Mouse (Mus musculus) cerebellum, adult 9-10 months (tissue): ENCODE data around the gene Tmed8.
"Not testable (repeated sequence)": the region's sequence is repeated elsewhere in the genome, so short reads cannot be mapped to it uniquely, and the experiment has no call there.

ENCODE experiments used
- DNase-seq: peaks from one replicate; pipeline ENCODE4 v3.0.0; 2022

The Tmed8 gene

DNA sequence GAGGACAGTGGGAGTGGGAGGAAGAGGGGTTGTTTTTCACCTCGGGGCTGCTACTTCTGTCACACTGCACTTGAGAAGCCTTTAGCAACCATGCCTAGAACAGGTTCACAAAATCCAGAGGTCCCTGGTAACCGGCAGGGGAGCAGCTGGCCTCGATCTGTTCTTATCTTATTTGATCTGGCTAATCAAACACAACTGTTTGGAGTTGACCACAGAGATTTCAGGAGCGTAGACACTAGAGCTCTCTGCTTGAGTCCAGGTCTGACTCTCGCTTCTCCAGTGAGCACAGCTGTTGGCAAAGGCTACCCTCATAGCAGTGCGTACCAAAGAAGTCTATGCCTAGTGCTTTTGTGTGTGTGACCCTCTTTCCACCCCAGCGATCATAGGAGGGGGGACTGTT, 42.2 kb downstream of the Tmed8 start:
- no peak for DNase-seq

DNA sequence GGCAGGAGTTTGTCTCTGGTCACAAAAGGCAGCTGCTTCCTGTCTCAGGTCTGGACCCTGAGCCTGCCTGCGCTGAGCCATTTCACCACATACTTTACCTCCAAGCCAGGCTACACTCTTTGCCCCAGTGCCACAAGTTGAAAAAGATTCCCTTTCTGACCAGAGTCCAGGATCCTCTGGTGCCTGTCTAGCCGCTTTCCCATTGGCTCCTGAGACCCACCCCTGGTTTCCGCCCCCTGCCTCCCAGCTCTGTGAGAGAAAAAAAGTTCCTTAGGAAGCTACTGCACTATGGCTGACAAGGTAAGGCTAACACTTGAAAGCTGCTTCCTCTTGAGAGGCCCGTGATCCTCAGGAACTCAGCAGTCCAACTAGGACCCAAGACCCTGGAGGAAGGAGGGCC, 42.9 kb downstream of the Tmed8 start:
- no peak for DNase-seq

DNA sequence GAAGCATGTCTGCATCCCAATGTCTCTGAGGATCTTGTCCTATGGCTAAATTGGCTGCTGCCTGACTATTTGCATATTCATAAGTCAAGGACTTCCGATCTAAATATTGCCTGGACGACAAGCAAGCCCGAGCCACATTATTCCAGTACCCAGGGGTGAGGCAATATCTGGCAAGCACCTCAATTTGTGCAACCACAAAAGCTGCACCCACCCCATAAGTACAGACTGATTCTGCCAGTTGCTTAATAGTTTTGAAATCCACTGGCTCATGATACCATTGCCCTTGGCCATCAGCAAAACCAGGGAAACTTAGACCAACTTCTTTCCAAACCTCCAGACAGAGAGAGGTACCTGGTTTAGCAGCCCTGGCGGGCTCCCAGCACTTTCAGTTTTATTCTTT, 45.8 kb downstream of the Tmed8 start:
- DNase-seq, result not testable (repeated sequence)

DNA sequence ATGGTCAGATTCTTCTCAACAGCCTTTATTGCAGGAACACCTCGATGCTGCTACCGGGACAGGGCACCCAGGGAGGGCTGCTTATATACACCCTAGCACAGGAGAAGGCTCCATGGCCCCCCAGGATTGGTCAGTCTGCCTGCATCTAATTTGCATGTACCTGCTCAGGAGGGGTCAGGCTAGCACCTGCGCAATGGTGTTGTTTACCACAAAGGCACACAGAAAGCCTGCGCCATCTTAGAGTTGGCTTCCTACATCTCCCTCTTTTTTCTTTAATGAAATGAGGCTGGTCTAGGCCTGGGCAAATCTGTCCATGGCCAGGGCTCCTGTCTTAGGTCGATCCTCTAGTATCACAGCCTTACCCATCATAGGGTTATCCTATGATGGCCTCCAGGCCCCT, 50.8 kb downstream of the Tmed8 start:
- DNase-seq, result peak; percentile 33

DNA sequence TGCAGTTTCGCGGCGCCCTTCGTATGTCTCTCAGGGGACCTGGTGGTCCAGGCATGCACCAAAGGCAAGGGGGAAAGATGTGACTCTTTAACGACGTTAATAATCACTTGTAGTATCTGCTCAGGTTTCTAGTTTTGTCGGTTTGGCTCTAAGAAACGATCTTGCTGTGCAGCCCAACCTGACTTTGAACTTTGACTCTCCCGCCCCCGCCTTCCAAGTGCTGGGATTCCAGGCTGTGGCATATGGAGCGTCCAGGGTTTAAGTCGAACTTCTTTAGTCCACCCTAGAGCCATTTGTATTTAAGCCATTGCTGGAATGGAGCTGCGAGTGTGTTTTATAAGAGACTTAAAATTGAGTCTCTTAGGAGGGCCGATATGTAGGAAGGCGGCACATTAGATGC, 52.1 kb downstream of the Tmed8 start:
- no peak for DNase-seq

DNA sequence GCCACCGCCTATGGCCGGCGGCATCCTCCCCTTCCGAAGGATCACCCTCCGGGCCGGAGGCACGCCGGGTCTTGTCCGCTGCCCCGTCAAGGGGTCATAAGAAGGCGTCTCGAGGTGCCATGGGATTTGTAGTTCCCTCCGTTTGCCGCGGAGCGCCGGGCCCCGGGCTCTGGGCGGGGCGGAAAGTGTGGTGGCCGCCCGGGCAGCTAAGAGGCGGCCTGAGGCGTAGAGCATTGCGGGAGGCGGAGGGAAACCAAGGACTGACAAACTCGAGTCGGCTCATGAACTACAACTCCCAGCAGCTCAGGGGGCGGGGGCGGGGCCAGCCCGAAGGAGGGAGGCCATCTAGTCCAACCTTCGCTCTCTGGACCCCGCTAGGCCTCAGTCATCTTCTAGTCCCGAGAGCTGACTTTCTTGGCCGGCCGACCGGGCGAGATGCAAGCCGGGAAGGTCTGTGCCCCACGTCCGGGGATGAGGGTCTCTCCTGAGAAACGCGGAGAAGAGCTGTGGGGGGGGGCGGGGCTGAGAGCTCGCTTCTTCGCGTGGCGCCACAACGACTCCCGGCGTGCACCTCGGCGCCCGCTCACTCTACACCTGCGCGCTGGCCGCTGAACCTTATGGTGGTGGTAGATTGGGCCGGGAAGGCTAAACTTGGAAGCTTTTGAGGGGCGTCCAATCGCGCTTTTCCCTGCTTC, 52.7 kb downstream of the Tmed8 start, which contains the start of gene Pomt2:
Gene Pomt2, minus strand, starts transcription at position 574 of the 695 bp plus-strand sequence.
- peak; percentile 96 for DNase-seq

DNA sequence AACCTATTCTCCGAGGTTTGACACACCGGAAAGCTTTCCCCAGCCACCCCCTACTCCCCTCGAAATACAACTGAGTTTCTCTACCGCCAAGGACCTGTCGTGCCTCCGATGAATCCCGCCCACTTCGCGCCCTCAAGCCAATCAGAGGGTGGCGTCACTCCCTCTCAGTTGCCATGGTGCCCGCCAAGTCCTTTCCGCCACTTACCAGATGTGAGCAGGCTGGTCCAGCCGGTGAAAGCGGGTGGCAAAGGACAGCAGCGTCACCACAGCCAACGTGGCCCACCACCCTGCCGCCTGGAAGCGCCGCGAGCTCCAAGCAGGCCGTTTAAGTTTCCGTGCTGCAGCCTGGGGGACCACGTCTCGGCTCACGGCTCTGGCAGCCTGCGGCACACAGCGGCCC, 53.3 kb downstream of the Tmed8 start, which contains the start of gene Gstz1:
Gene Gstz1, plus strand, starts transcription at position 200 of the 400 bp plus-strand sequence.
- DNase-seq, result peak; percentile 83

DNA sequence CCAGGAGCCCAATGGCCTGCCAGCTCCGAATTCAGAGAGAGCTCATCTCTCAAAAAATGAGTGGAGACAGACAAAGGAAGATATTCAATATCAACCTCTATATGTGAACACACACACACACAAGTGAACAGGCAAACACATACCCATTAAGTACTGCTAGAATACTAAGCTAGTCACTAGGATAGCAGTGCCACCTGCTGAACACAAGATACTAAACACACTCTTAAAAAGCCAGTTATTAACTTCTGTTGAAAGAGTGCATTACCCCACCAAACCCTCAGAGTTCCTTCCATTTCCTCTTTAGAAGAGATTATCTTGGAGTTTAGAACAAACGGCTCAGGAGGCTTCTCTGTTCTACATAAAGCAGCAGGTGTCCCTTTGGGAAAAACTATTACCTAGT, 58.1 kb downstream of the Tmed8 start:
- no peak for DNase-seq

DNA sequence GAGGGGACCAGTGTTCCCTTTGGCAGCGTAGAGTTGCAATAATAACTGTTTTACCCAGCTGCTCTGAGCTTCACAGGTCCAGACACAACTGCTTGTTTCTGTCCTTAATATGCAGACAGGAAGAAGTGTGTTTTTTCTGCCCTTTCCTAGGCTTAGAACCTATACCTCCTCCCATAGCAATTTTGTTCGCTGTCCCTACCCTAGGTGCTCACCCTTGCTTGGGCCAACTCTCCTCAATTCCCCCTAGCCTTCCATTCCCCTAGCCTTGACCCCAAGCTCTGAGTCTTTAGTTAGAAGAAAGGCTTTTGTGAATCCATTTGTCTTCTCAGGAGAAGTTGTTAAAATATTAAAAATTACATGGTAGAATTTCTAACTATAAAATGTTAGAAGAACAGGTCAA, 61.5 kb downstream of the Tmed8 start:
- DNase-seq, result no peak

DNA sequence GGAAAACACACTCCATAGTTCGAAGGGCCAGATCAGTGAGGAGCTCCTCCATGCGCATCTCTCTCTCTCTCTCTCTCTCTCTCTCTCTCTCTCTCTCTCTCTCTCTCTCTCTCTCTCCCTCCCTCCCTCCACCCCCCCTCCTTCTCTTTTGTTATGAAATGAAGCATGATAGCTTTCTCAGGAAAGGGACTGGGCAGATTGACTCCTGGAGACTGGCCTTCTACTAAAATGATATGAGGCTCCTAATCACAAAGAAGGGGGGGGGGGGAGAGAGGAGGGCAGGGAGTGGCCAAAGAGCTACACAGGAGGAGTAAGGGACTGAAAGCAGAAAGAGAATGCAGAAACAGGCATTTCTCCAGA, 61.9 kb downstream of the Tmed8 start:
- no peak for DNase-seq

DNA sequence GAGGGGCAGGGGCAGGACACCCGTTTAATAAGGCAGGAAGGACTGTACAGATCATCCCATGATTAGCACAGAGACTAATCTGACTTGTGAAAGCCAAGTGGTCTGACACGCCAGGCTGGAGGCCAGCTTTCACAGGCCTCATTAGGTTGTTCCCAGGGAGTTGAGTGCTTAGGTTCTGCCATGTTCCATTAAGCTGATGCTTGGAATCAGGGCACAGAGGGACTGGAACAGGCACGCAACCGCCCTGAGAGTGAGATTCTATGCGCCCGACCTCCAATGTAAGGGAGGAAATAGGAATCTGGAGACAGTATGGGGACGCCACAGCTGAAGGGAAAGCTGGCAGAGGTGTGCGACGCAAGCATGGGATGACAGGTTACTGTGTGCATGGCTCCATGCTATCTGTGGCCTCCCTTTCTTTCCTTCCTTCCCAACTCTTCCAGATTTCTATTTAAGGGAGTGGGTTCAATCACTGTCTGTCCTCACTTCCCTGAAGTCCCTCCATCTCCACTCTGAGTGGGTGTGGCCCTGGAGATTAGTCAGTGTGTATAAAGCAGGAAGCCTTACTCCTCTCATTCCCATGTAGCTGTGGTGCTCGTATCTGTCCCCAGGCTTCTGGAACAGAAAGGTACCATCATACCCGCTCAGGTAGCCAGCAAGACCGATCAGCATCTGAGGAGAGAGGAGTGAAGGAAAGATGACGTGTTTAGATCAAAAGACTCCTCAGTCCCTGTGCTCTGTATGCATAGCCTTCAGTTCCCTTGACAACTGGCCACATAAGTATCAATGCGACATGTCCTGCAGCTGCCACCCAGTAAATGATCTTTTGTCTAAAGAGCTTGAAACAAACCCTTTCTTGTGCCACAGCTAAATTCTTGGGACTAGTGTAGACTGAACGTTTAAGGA, 62.6 kb downstream of the Tmed8 start:
- no peak for DNase-seq

DNA sequence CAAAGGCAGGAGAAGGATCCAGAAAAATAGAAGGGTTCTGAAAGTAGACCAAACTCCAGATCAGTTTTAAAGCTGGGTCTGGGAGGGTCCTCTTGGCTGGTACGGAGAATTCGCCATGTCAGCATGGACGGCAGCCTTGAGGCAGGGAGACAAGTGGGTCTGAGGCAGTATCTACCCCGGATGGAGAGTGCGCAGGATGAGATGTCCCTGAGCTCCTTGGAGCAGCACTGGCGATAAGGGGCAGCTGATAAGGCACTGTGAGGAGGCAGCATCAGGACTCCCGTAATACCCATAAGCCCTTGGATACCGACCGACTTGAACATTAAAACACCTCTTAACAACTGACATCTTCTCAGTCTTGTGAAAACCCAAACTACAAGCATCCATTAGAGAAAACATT, 67.5 kb downstream of the Tmed8 start:
- no peak for DNase-seq

DNA sequence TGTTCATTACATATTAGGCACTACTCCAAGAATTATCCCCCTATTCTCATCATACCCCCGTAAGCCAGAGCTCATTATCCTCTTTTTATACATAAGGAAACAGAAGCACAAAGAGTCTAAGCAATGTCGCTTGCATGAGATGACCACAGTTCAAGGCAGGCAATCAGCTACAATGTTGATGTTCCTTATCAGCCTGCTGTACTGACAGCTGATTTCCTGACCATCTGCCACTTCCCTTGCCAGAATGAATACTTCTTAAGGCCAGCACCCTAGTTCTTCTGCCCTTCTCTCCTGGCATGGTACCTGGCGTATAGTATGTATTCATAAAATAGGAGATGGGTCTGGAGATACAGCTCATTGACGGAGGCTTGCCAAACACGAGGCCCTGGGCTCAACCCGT, 68.0 kb downstream of the Tmed8 start:
- DNase-seq, result no peak

DNA sequence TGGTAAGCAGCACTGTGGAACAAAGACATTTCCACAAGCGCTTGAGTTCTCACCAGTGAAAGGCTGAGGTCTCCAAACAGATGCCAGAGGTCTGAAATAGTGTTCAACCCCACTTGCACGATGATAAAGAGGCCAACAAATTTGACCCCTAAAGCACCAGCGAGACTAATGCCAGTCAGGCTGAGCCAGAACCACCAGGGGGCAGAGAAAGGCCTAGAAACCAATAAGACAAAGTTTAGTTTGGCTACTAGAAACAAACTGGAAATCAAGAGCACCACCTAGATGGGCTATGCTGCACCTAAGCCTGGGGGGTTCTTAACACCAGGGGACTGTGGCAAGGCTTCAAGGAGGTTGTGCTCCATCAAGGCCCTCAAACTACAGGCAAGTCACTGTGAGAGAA, 68.6 kb downstream of the Tmed8 start:
- DNase-seq, result no peak

DNA sequence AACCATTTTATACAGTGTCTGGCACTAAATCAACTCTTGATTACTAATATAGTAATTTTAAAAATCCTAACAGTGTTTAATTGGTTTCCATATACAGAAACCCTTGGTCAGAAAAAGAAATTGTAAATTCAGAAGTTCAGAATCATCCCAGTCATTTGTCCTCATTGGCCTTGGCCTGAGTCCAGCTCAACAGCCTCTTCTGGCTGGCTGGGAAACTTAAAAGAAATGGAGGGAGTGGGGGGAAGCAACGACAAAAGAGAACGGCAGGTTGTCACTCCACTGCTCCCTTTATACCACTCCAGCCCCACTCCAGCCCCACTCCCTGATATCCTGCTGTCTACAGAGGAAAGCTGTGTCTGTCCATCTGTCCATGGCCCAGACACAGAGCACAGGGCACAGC, 69.1 kb downstream of the Tmed8 start:
- DNase-seq, result no peak

DNA sequence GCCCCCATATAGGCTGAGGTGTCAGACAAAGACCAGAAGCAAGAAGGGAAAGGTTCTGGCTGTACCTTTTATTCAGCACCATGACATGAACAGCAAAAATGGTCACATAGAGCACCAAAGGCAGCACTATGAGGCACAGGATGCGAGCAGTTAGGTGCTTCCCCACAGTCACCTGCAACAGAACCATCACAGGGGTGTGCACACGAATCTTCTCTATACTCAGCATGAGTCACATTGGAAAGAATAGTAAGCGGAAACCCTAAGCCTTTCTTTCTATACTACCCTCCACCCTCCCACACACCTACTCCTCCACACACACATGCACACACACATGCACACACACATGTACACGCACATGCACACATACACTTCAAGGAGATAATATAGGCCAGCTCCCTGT, 70.0 kb downstream of the Tmed8 start:
- DNase-seq, result no peak

DNA sequence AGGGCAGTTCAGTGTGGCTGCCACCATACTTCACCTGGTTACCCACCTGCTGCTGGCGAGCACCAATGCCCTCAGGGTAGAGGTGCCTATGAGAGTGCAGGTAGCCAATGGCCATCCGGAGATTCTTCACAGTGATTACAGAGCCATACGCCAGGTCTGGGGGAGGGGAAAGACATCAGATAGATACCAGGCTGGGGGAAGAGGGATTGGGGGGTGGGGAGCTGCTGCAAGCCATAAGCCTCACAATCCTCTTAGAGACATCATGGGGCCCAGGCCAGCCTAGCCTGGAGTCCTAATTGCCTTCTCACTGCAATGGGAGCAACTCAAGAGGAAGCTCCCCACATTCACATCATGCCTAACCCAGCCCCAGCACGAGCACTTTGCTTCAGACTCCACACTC, 73.0 kb downstream of the Tmed8 start:
- no peak for DNase-seq

DNA sequence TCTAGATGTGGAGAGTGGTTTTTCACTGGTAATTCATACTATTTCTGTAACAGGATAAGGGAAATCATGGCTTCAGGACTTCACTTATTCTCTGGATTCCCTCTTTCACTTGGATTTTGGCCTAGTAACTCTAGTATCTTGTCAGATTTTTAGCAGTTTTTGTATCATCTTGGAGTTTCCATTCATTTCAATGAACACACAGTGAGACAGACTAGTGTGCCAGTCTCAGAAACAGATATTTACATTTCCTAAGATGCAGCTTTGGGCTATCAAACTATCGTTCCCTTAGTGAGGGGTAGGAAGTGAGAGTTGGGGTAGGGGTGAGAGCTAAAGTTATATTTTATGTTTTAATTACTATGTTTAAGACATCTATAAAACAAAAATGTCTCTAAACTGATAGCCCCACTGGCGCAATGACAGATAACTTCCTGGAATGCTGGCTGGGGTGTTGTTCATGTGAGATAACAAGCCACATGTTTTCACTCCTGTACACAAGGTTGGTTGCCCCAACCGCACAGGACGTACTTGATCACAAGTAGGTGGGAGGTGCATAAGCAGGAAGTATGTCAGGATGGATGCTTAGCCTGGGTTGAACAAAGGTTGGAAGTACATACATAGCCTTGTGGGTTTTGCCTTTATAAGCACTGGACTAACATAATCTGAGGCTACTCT, 78.2 kb downstream of the Tmed8 start:
- DNase-seq, result no peak
